Mouse (Mus musculus): ENCODE measurements around the gene Pla2g2c.
A peak's percentile ranks its signal among the peaks of the same experiment; 100 is the strongest.

Pla2g2c gene

GRCm38 (mm10) chr4:138754432-138754831, 29.8 kb downstream of the Pla2g2c start:
- no peak for DNase-seq

GRCm38 (mm10) chr4:138755439-138755838, 30.8 kb downstream of the Pla2g2c start:
- DNase-seq: no peak

- no peak for DNase-seq
Measured at GRCm38 (mm10) chr4:138755983-138756382, 31.4 kb downstream of the Pla2g2c start.

GRCm38 (mm10) chr4:138757416-138757815, 32.8 kb downstream of the Pla2g2c start, which contains the start of gene Pla2g2f:
TSS of gene Pla2g2f (minus strand) at chr4:138757626.
- DNase-seq: no peak

GRCm38 (mm10) chr4:138762266-138762665, 37.7 kb downstream of the Pla2g2c start:
- no peak for DNase-seq

GRCm38 (mm10) chr4:138771970-138772369, 47.4 kb downstream of the Pla2g2c start:
- no peak for DNase-seq

- no peak for DNase-seq
Measured at GRCm38 (mm10) chr4:138772386-138772785, 47.8 kb downstream of the Pla2g2c start.

GRCm38 (mm10) chr4:138775435-138775834, 50.8 kb downstream of the Pla2g2c start, which contains the start of gene Pla2g2d:
TSS of gene Pla2g2d (plus strand) at chr4:138775735.
- DNase-seq: no peak

GRCm38 (mm10) chr4:138777417-138778407, 53.1 kb downstream of the Pla2g2c start:
- no peak for DNase-seq

- DNase-seq: no peak
Measured at GRCm38 (mm10) chr4:138780300-138780699, 55.7 kb downstream of the Pla2g2c start.

GRCm38 (mm10) chr4:138782098-138782497, 57.5 kb downstream of the Pla2g2c start:
- DNase-seq: no peak

GRCm38 (mm10) chr4:138785721-138786120, 61.1 kb downstream of the Pla2g2c start:
- peak; percentile 43 for DNase-seq

GRCm38 (mm10) chr4:138786141-138786540, 61.5 kb downstream of the Pla2g2c start:
- DNase-seq: peak; percentile 62

GRCm38 (mm10) chr4:138788381-138788780, 63.8 kb downstream of the Pla2g2c start:
- no peak for DNase-seq

- DNase-seq: peak; percentile 51
Measured at GRCm38 (mm10) chr4:138791452-138791851, 66.9 kb downstream of the Pla2g2c start.

GRCm38 (mm10) chr4:138792599-138792998, 68.0 kb downstream of the Pla2g2c start:
- peak; percentile 58 for DNase-seq

- peak; percentile 83 for DNase-seq
Measured at GRCm38 (mm10) chr4:138793276-138793675, 68.7 kb downstream of the Pla2g2c start.

GRCm38 (mm10) chr4:138794344-138794743, 69.8 kb downstream of the Pla2g2c start:
- no peak for DNase-seq

Data from kidney, postnatal 10 days (tissue).